Mouse (Mus musculus): ENCODE data around the gene Pdia5. TPM values are rescaled to one million over a fixed set of nuclear protein-coding genes. Genes with fewer than 3 reads are reported as not detected.
A peak's percentile ranks its signal among the peaks of the same experiment; 100 is the strongest.

Gene Pdia5
- polyA plus RNA-seq, 1 experiment from 2014 or later, result 49.4 TPM

DNA sequence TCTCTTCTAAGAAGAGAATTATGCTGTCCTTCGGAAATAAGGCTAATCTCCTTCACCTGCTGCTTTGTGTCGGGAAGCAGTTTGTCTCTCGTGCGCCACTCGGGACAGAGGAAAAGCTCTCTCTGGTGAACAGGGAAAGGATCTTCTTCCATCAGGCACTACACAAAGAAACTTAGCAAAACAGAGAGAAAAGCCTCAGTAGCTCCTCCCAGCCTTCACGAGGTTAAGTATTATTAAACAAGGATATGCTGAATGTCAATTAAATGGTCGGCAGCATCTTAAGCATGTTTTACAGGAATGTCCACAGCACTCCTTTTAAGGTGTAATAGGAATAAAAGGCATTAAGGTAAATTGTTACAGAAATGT, 126.6 kb downstream of the Pdia5 start:
- 0 out of 2 replicates have a peak, but pooled peaks cover 1% of the 10 kb centered on the region for H3K36me3 ChIP-seq
- H3K27me3 ChIP-seq (replicated peaks), result peaks cover 13% of the 10 kb centered on the region; the same call in 1 of the 2 replicates
- peaks cover 12% of the 10 kb centered on the region for H3K4me1 ChIP-seq
- H3K4me3 ChIP-seq, result peak overlapping the region; percentile 77
- 1% methylated on average over 7 of the region's 7 CpGs for WGBS (ENCODE audit: insufficient replicate concordance)
- no peak overlapping the region for H3K27ac ChIP-seq
- H3K9ac ChIP-seq, result peak overlapping the region; percentile 42; the same call in 1 of the 2 replicates
- peak overlapping the region; percentile 94 for H3K4me2 ChIP-seq
- no peaks in the 10 kb centered on the region for H3K9me3 ChIP-seq (replicated peaks)
- ATAC-seq, result no peak

- H3K4me2 ChIP-seq, result peak within 1 kb of the TSS; percentile 94
- WGBS (ENCODE audit: insufficient replicate concordance), result under 1% methylated on average over 66 of the region's 67 CpGs
- peak; percentile 99 for ATAC-seq
- H3K36me3 ChIP-seq, result 0 out of 2 replicates have a peak, but pooled peaks cover 5% of the 10 kb centered on the region
- H3K27me3 ChIP-seq (replicated peaks), result peaks cover 10% of the 10 kb centered on the region; the same call in 1 of the 2 replicates
- peaks cover 12% of the 10 kb centered on the region for H3K4me1 ChIP-seq
- H3K27ac ChIP-seq, result peak within 1 kb of the TSS; percentile 55
- no peaks in the 10 kb centered on the region for H3K9me3 ChIP-seq (replicated peaks)
- H3K9ac ChIP-seq, result peak within 1 kb of the TSS; percentile 85
- H3K4me3 ChIP-seq, result peak within 1 kb of the TSS; percentile 77
Measured at GRCm38 (mm10) chr16:35363150-35364062, 127.3 kb downstream of the Pdia5 start, which contains the start of gene Sec22a. Sec22a (minus strand) TSS chr16:35363918.

DNA sequence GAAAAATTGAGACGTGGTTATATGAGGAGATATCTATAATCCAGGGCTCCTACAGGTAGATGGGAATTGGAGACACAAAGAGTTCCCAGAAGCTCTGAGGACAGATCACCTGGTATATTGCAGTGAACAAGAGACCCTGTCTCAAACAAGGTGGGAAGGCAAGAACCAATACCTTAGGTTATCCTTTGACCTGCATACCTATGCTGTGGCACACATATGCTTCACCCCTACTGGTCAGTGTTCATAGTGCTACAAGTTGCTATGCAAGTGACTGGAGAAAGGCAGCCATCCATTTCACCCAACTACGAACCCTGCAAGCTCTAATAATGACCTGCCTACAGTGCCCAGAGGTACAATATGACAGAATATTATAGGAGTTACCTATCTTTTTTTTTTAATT, 128.5 kb downstream of the Pdia5 start:
- peaks cover 5% of the 10 kb centered on the region; the same call in 1 of the 2 replicates for H3K27me3 ChIP-seq (replicated peaks)
- 82% methylated on average over 2 of the region's 2 CpGs for WGBS (ENCODE audit: insufficient replicate concordance)
- peaks cover 12% of the 10 kb centered on the region for H3K4me1 ChIP-seq
- H3K9ac ChIP-seq, result no peak overlapping the region
- no peak for ATAC-seq
- no peak overlapping the region for H3K27ac ChIP-seq
- H3K9me3 ChIP-seq (replicated peaks), result no peaks in the 10 kb centered on the region
- 0 out of 2 replicates have a peak, but pooled peaks cover 5% of the 10 kb centered on the region for H3K36me3 ChIP-seq
- no peak overlapping the region for H3K4me3 ChIP-seq
- H3K4me2 ChIP-seq, result peak overlapping the region; percentile 94; the same call in 1 of the 2 replicates

GRCm38 (mm10) chr16:35360593-35360992, 130.1 kb downstream of the Pdia5 start:
- Histone ChIP-seq H3K27ac (no peak overlapping the region), H3K4me1 (peaks cover 12% of the 10 kb centered on the region), H3K9me3 (replicated peaks) (no peaks in the 10 kb centered on the region), H3K9ac (no peak overlapping the region), H3K4me2 (no peak overlapping the region), H3K4me3 (no peak overlapping the region), H3K27me3 (replicated peaks) (0 out of 2 replicates have a peak, but pooled peaks cover 1% of the 10 kb centered on the region), H3K36me3 (0 out of 2 replicates have a peak, but pooled peaks cover 5% of the 10 kb centered on the region)
- 22% methylated on average over 6 of the region's 6 CpGs for WGBS (ENCODE audit: insufficient replicate concordance)
- no peak for ATAC-seq

DNA sequence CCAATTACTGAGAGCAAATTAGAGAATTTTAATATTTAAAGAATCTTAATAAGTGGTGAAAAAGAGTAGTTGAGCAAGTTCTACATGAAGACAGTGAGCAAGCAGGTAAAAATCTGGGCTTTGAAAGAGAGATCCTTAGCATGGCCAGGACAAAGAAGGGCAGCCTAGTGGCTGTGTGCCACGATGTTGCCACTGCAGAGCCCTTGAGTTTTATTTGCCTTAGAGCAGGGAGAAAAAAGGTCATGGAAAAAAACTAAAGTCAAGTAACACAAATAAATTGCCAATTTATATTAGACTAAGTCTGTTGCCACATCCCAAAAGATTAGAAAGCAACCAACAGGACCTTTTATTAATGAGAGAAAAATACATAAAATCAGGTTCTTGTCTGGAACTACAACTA, 133.2 kb downstream of the Pdia5 start:
- H3K36me3 ChIP-seq, result 0 out of 2 replicates have a peak, but pooled peaks cover 5% of the 10 kb centered on the region
- H3K9ac ChIP-seq, result no peak overlapping the region
- no peaks in the 10 kb centered on the region for H3K27me3 ChIP-seq (replicated peaks)
- no peak overlapping the region for H3K4me3 ChIP-seq
- no peak for ATAC-seq
- H3K9me3 ChIP-seq (replicated peaks), result no peaks in the 10 kb centered on the region
- no peak overlapping the region for H3K27ac ChIP-seq
- 84% methylated on average over 1 of the region's 1 CpGs for WGBS (ENCODE audit: insufficient replicate concordance)
- H3K4me2 ChIP-seq, result no peak overlapping the region
- H3K4me1 ChIP-seq, result peaks cover 4% of the 10 kb centered on the region

Small RNA genes within 50 kb of the gene (microRNA-seq; reads per million reads assigned to microRNA genes)
- not detected for gene Gm25548

Other genes with a start within 250 kb of the Pdia5 start
- 10.8 and 11.7 TPM in 2 replicates for gene Sec22a, start 127.0 kb downstream of the Pdia5 start, polyA plus RNA-seq (2016; fragmentation: Nextera tagmentation; extraction: Ambion mirVana)
- 0.17 and 0.62 TPM in 2 replicates for gene Sema5b, start 50.3 kb upstream of the Pdia5 start, polyA plus RNA-seq (2016; fragmentation: Nextera tagmentation; extraction: Ambion mirVana)

All from liver, embryonic 12.5 days (tissue).